Mouse (Mus musculus) heart, embryonic 14.5 days (tissue): ENCODE measurements at regions not wholly inside any gene's neighbourhood (a gene's known extent, or its start where the extent isn't known, plus 50 kb on each side); places are given as distances from the start of the nearest gene placed in this dataset.

ENCODE experiments used
- ATAC-seq: fragments of 200-750 bp; cut with Nextera tagmentation; 2 replicates; pipeline ENCODE4 v1.8.0; 2017; ENCODE audit warnings: low read depth, moderate TSS enrichment; ENCODE audit not compliant: insufficient number of reproducible peaks, insufficient read depth, low FRiP score
- H3K27ac ChIP-seq, 2 experiments: fragments of 200-500 bp in 1 of 2; fragments of 300-500 bp in 1 of 2; sonication (generic) in 1 of 2; replicated peaks in 1 of 2; 2 replicates each; pipeline ENCODE4 v1.5.1; 2012 to 2014; ENCODE audit warnings: low read depth in 2 of 2, low read length in 2 of 2, control low read depth in 1 of 2, mild to moderate bottlenecking in 1 of 2, mixed read lengths in 1 of 2; ENCODE audit not compliant: control insufficient read depth in 1 of 2, insufficient read depth in 1 of 2
- H3K27me3 ChIP-seq: fragments of 300-500 bp; sonication (generic); 2 replicates; pipeline ENCODE4 v1.6.1; 2014; ENCODE audit warnings: mild to moderate bottlenecking, low read length, control low read depth; ENCODE audit not compliant: control insufficient read depth, insufficient read depth
- H3K36me3 ChIP-seq: fragments of 300-500 bp; sonication (generic); 2 replicates; pipeline ENCODE4 v1.6.1; 2014; ENCODE audit warnings: mild to moderate bottlenecking, control low read depth, low read length, mixed read lengths; ENCODE audit not compliant: control insufficient read depth, insufficient read depth
- H3K4me1 ChIP-seq, 2 experiments: fragments of 200-500 bp in 1 of 2; fragments of 300-500 bp in 1 of 2; sonication (generic) in 1 of 2; 2 replicates each; pipeline ENCODE4 v1.6.1; 2012 to 2014; ENCODE audit warnings: low read length in 2 of 2, control low read depth in 1 of 2, mixed read lengths in 1 of 2; ENCODE audit not compliant: control insufficient read depth in 2 of 2, insufficient read depth in 2 of 2
- H3K4me2 ChIP-seq: fragments of 300-500 bp; sonication (generic); 2 replicates; pipeline ENCODE4 v1.6.1; 2014; ENCODE audit warnings: mild to moderate bottlenecking, low read length
- H3K4me3 ChIP-seq, 2 experiments: fragments of 200-500 bp in 1 of 2; fragments of 300-500 bp in 1 of 2; sonication (generic) in 1 of 2; 2 replicates each; pipeline ENCODE4 v1.5.1; 2012 to 2014; ENCODE audit warnings: low read length in 2 of 2, mild to moderate bottlenecking in 2 of 2, control low read depth in 1 of 2, low read depth in 1 of 2, moderate library complexity in 1 of 2; ENCODE audit not compliant: control insufficient read depth in 1 of 2, insufficient read depth in 1 of 2
- H3K9ac ChIP-seq: fragments of 300-500 bp; sonication (generic); 2 replicates; pipeline ENCODE4 v1.6.1; 2014; ENCODE audit warnings: mild to moderate bottlenecking, low read length
- H3K9me3 ChIP-seq: fragments of 300-500 bp; sonication (generic); 2 replicates; pipeline ENCODE4 v1.6.1; 2016; ENCODE audit warnings: low read length, control low read depth; ENCODE audit not compliant: control insufficient read depth
- WGBS: fragments of 180-500 bp; shearing (Covaris S2); extraction: QIAGEN DNeasy Blood & Tissue Kit; methylation state at CpG from one replicate; pipeline ENCODE4 v1.1.7; 2014; 5-methylcytosine and 5-hydroxymethylcytosine counted together

DNA sequence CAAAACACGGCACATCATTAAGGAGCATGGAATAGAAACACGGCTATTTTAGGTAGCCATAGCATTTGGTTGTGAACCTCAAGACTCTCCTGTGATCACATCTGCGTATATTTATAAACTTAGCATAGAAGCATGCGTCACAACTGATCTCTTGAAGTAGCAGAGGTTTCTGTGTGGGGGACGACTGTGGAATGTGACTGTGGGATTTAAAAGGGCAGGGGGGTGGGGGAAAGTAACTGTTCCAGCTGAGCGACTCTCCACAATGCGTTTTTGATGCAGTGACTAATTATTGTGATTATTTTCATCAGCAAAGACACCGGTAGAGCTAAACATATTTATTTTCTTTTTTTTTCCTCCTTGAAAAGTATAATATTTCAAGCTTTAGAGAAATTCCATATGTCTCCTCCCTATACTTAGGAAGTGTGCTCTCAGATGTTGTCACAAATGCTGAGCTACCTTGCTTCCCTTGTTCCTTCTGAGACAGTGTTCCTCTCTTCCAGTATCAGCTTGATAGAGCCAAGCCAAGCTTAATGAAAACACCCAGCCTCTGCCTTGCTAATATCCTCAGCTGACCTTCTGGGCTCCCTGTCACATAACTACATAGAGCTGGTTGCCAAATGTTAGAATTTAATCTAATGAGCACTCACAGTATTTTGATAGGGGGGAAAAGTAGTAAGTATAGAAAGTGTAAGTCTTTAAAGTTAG is 75.0 kb upstream of the Magi3 start:
- no peak overlapping the region for H3K4me3 ChIP-seq
- H3K27me3 ChIP-seq, result no peaks in the 10 kb centered on the region
- no peak overlapping the region for H3K4me2 ChIP-seq
- no peaks in the 10 kb centered on the region for H3K36me3 ChIP-seq
- H3K27ac ChIP-seq, result no peak overlapping the region
- H3K4me1 ChIP-seq, result peaks cover 3 to 24% of the 10 kb centered on the region in 2 experiments
- ATAC-seq, result no peak
- no peaks in the 10 kb centered on the region for H3K9me3 ChIP-seq
- no peak overlapping the region for H3K9ac ChIP-seq
- WGBS, result 30% methylated on average over 8 of the region's 8 CpGs

DNA sequence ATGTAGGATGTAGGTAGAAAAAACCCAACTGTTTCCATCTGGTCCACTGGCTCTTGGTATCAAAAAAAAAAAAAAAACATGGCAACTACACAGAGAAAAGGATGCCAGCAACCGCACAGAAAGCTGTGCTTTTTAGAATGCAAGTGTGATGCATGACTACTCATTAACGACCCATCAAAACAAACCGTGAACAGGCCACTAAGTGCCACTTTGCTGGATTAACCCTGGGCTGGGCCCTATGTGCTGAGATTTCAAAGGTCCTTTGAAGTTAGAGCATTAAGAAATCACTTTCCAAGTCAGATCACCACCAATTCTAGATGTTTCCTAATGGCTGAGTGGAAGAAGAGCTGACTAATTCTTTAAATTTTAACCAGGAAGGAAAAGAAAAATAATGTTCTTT is 73.7 kb upstream of the Magi3 start:
- Histone ChIP-seq H3K9ac (no peak overlapping the region), H3K4me3 (no peak overlapping the region), H3K4me1 (peaks cover 0 to 18% of the 10 kb centered on the region in 2 experiments; a peak in 3 of 4 replicates), H3K36me3 (no peaks in the 10 kb centered on the region), H3K27me3 (no peaks in the 10 kb centered on the region), H3K4me2 (no peak overlapping the region), H3K9me3 (no peaks in the 10 kb centered on the region), H3K27ac (no peak overlapping the region)
- WGBS, result 74% methylated on average over 3 of the region's 3 CpGs
- ATAC-seq, result no peak

DNA sequence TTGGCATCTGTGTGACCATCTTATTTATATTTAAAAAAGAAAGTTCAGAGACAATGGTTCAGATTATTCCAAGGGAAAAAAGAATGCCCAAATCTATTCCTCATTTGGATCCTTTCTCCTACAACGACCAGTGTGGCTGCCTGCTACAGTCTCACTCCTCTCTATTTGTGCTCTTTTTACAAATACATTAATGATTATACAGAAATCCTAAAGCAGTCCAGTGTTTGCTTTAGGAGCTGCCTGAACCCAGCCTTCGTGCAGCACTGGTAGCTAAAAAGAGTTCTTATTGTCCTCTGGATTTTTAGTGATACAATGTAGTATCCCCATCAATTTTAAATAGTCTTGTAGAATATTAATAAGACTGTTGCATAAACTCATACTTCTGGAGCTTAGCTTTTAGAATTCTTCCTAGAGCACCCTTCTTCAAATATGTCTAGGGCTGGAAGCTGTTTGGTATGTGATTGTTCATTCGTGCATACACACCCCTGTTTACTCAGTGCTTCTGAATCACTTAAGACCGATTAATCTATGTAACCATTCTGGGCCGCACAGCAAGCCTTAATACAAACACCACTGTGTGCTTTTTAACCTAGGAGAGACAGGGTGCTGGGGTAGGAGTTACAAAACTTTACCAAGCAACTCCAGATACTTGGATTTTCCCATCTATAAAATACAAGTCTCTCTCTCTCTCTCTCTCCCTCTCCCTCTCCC is 69.0 kb upstream of the Magi3 start:
- no peak overlapping the region for H3K4me2 ChIP-seq
- H3K27me3 ChIP-seq, result no peaks in the 10 kb centered on the region
- H3K4me1 ChIP-seq, result peaks cover 0 to 5% of the 10 kb centered on the region in 2 experiments; a peak in 3 of 4 replicates
- no peaks in the 10 kb centered on the region for H3K36me3 ChIP-seq
- no peak overlapping the region for H3K27ac ChIP-seq
- no peak overlapping the region for H3K4me3 ChIP-seq
- 74% methylated on average over 5 of the region's 5 CpGs for WGBS
- H3K9ac ChIP-seq, result no peak overlapping the region
- ATAC-seq, result no peak
- H3K9me3 ChIP-seq, result no peaks in the 10 kb centered on the region

DNA sequence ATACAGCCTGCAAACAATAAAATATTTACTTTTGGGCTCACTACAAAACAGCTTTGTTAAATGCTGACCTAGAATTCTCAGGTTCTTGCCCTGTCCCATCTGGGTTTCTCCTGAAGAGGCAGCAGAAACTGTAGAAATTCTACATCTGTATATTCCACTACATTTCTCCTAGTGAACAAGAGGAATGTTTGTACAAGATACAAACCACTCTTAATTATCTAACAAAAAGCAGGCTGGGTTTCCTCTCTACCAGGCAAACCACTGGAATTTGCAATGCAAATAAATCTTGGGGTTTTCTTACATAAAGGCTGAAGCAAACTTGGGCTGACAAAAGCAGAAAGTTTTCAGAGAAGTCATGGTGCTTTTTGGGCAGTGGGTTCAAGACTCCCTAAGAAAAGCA is 67.7 kb upstream of the Magi3 start:
- Histone ChIP-seq H3K9me3 (no peaks in the 10 kb centered on the region), H3K27me3 (no peaks in the 10 kb centered on the region), H3K4me2 (no peak overlapping the region), H3K4me3 (no peak overlapping the region), H3K27ac (no peak overlapping the region), H3K9ac (no peak overlapping the region), H3K36me3 (no peaks in the 10 kb centered on the region), H3K4me1 (peaks cover 0 to 11% of the 10 kb centered on the region in 2 experiments; a peak in 2 of 4 replicates)
- ATAC-seq, result no peak

DNA sequence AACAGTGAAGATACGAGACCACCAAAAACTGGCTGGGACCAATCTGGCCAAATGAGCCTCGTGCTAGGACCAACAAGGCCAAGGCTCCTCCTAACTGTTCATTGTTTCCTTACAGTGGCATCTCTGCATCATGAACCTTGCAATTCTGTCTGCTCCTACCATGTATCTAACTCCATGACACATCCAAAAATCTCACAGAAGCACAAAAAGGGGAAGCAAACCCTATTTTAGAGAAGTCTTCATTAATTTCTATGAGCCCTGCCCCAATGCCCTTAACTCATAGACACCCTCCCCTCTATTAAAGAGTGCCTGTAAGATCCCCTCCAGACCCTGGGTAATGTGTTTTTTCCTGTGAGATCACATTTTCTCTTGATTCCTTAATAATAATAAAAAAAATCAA is 64.8 kb upstream of the Magi3 start:
- no peaks in the 10 kb centered on the region for H3K9me3 ChIP-seq
- 97% methylated on average over 2 of the region's 2 CpGs for WGBS
- no peaks in the 10 kb centered on the region for H3K36me3 ChIP-seq
- peaks cover 0 to 11% of the 10 kb centered on the region in 2 experiments; a peak in 2 of 4 replicates for H3K4me1 ChIP-seq
- ATAC-seq, result no peak
- H3K4me2 ChIP-seq, result no peak overlapping the region
- no peaks in the 10 kb centered on the region for H3K27me3 ChIP-seq
- no peak overlapping the region for H3K4me3 ChIP-seq
- no peak overlapping the region for H3K27ac ChIP-seq
- H3K9ac ChIP-seq, result no peak overlapping the region

DNA sequence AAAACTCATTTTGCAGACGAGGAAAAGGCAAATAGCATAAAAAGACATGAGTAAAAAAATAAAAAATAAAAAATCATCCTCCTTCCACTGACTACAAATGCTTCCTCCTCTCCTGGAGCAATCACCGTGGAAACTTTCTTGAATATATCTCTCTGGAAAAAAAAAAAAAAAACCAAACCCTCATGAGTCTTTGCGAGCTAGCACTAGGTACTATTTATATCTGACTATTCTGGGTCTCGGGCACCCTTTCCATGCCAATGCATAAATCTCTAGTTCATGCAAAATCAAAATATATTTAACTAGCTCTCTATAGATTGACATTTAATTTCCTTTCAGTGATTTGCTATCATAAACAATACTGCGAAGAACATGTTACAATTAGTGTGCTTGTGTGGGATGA is 63.7 kb upstream of the Magi3 start:
- H3K4me1 ChIP-seq, result peaks cover 0 to 11% of the 10 kb centered on the region in 2 experiments; a peak in 2 of 4 replicates
- ATAC-seq, result no peak
- no peak overlapping the region for H3K9ac ChIP-seq
- no peak overlapping the region; a peak in 1 of 4 replicates for H3K27ac ChIP-seq
- H3K27me3 ChIP-seq, result no peaks in the 10 kb centered on the region
- 36% methylated on average over 5 of the region's 5 CpGs for WGBS
- no peak overlapping the region for H3K4me2 ChIP-seq
- H3K4me3 ChIP-seq, result no peak overlapping the region
- H3K9me3 ChIP-seq, result no peaks in the 10 kb centered on the region
- no peaks in the 10 kb centered on the region for H3K36me3 ChIP-seq

DNA sequence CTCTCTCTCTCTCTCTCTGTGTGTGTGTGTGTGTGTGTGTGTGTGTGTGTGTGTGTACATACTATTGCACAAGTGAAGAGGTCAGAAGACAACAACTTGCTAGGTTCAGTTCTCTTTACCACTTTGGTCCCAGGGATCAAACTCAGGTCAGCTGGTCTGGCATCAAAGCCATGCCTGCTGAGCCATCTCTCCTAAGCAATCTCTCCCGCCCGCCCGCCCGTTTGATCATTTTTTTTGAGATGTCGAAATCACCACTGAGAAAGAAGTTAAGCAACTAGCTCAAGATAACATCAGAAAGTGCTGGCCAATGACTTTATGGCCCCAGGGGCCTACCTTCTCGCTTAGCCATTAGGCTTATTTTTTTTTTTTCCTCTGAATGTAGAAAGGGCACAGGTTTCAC is 59.3 kb upstream of the Magi3 start:
- no peak for ATAC-seq
- peaks cover 3 to 10% of the 10 kb centered on the region in 2 experiments for H3K4me1 ChIP-seq
- H3K9ac ChIP-seq, result no peak overlapping the region
- H3K4me3 ChIP-seq, result no peak overlapping the region
- H3K27ac ChIP-seq, result no peak overlapping the region
- WGBS, result 69% methylated on average over 6 of the region's 6 CpGs
- no peaks in the 10 kb centered on the region for H3K27me3 ChIP-seq
- no peaks in the 10 kb centered on the region for H3K36me3 ChIP-seq
- H3K4me2 ChIP-seq, result no peak overlapping the region
- no peaks in the 10 kb centered on the region for H3K9me3 ChIP-seq
